Mouse (Mus musculus) cortical plate, adult 2 months (tissue): ENCODE measurements around the gene Nfkb1.

Experiments used
- CTCF ChIP-seq: fragments of 200-500 bp; IDR thresholded peaks from 2 replicates; pipeline ENCODE4 v1.5.1; 2011; ENCODE audit warnings: mild to moderate bottlenecking, control low read depth, low read length; ENCODE audit not compliant: insufficient read depth; ENCODE audit errors: extremely low read depth
- POLR2A ChIP-seq: fragments of 200-500 bp; IDR thresholded peaks from 2 replicates; pipeline ENCODE4 v1.6.1; 2011; ENCODE audit warnings: mild to moderate bottlenecking, low read length, control low read depth; ENCODE audit not compliant: insufficient read depth; ENCODE audit errors: extremely low read depth

- no peak for TF ChIP-seq POLR2A
- TF ChIP-seq CTCF: no peak
Observed at GRCm38 (mm10) chr3:135562036-135562435, 129.3 kb downstream of the Nfkb1 start.
